Mouse (Mus musculus): ENCODE measurements around the gene Tab2.

- no peak for TF ChIP-seq CTCF (conservative IDR thresholded peaks at IDR 0.05; ENCODE audit: low read length)
- no peak for TF ChIP-seq POU5F1 (IDR thresholded peaks at IDR 0.05; ENCODE audit: borderline replicate concordance, low read length)
- no peak for TF ChIP-seq NANOG (IDR thresholded peaks at IDR 0.05; ENCODE audit: borderline replicate concordance, low read length)
Observed at GRCm38 (mm10) chr10:7925481-7925880, 30.5 kb downstream of the Tab2 start.

Data from E14TG2a.4 (cell line).